Mouse (Mus musculus): Measurements from ENCODE around the gene Tln1. TPM values are rescaled to one million over a fixed set of nuclear protein-coding genes. Genes with fewer than 3 reads are reported as not detected.
"Not testable (repeated sequence)": the region's sequence is repeated elsewhere in the genome, so short reads cannot be mapped to it uniquely, and the experiment has no call there.

Tln1 gene
- total RNA-seq, 2 experiments from 2014 or later, result 47.8 to 197 TPM

DNA sequence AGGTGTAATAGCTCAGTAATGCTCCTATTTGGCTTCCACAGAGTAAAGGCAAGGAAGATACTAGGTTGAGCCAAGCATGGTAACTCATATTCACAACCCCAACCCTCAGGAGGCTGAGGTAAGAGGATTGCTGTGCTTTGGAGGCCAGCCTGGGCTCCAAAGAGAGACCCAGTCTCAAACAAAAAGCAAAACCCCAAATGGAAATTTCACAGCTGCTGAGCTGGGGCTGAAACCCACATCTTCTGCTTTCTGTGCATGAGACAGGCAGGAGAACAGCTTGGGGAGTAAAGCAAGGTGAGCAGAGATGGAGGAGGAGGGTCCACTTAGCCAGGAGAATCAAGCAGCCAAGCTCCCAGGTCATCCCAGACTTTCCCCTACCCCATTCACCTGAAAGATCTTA is 8.6 kb downstream of the Tln1 start:
- no peak for ATAC-seq (replicated peaks; ENCODE audit: low FRiP score, poor library complexity, severe bottlenecking)

DNA sequence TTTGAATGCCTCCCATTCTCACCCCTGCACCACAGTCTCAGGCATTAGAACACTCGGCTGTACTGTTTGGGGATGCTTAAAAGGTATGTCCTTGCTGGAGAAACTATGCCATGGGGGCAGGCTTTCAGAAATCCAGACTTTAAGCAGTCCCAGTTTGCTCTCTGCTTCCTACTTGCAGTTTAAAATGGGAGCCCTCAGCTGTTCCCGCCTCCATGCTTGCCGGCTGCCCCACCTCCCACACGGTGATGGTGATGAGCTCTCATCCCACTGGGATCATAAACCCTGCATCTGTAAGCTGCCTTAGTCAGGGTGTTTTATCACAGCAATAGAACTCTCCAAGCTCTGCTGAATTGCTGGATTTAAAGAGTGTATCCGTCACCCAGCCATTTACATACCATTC is 10.1 kb downstream of the Tln1 start:
- no peak for ATAC-seq (replicated peaks; ENCODE audit: low FRiP score, poor library complexity, severe bottlenecking)

DNA sequence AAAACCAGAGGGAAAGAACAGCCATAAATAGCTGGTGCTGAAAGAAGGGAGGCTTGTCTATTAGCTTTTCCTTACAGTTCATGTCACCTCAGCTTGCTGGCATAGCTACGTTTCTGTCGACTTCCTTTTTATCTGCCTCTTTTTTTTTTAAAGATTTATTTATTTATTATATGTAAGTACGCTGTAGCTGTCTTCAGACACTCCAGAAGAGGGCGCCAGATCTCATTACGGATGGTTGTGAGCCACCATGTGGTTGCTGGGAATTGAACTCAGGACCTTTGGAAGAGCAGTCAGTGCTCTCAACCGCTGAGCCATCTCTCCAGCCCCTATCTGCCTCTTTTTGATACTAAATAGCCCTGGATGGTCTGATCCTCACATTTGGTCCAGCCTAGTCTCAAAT is 10.6 kb downstream of the Tln1 start:
- not testable (repeated sequence) for ATAC-seq (replicated peaks; ENCODE audit: low FRiP score, poor library complexity, severe bottlenecking)

DNA sequence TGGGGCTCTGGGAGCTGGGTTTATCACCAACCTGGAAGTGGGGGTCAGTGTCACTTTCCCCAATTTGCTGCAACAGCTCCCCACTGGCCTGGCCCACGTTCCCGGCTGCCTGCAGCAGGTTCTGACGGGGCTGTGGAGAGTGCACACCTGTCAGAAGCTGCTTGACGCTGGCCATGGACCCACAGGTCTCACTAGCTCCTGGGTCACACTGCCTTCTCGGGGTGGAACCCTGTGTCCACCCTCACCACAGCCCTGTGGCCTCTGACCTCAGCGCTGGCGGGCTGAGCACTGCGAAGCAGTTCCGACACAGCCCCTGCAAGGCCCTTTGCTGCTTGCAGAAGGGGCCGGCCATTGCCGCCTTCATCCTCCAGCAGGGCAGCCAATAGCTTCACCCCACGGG is 13.4 kb downstream of the Tln1 start:
- ATAC-seq (replicated peaks; ENCODE audit: low FRiP score, poor library complexity, severe bottlenecking), result no peak

DNA sequence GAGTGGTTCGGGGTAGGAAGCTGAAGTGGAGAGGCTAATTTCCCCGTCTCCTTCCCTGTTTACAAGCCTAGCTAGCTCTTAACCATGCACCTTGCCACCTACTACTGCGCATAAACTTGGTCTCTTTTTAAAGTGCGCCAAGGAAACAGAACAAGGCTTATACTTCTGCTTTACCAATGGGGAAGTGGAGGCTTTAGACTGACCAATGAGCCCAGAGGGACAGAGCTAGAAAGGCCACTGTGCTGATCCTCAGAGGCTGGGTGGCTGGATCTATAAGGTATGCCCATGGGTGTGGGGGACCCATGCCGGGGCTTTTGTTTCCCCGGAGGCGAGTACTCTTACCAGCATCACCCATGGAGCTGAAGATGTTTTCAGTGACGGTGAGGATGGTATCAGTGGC is 15.3 kb downstream of the Tln1 start:
- ATAC-seq (replicated peaks; ENCODE audit: low FRiP score, poor library complexity, severe bottlenecking), result no peak

DNA sequence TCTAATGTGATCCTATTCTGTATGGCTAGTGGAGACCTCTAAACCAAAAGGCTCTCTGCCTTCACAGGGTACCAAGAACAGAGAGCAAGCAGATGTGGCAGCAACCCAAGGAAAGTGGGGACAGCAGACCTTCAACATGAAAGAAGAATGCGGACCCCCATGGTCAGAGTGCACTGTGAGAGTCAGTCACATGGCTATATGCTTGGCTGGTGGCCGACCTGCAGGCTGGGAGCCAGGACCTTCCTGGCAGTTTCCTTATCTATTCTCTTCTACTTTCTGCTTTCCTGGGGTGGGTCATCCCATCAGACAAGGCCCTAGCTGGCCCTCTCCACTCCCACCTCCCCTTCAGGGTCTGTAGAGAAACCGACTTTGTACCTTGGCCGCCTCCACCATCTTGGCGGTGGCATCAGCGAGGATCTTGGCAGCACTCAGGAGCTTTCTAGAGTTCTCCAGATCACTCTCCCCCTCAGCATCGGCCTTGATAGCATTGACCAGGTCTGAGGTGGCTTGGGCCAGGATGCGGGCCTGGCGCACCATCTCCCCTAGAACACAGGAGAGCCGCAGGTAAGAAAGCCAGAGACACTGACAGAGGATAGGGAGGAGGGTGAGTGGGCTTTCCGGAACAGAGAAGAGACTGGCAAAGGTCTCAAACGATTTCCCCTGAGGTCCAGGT is 16.0 kb downstream of the Tln1 start:
- ATAC-seq (replicated peaks; ENCODE audit: low FRiP score, poor library complexity, severe bottlenecking), result no peak

DNA sequence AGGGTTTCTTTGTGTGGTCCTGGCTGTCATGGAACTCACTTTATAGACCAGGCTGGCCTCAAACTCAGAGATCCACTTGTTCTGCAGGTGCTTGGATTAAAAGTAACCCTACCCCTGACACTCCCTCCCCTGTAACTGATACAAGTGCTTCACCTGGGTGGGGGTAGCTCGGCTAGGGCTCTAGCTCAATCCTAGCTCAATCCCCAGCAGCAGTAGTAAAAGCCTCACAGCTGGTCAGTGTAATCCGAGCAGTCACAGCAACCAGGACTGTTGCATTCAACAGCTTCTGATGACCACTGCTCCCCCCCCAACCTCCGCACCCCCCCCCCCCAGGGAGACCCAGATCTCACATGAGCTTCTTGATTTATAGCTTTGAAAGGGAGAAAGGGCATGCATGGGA is 20.4 kb downstream of the Tln1 start:
- no peak for ATAC-seq (replicated peaks; ENCODE audit: low FRiP score, poor library complexity, severe bottlenecking)

DNA sequence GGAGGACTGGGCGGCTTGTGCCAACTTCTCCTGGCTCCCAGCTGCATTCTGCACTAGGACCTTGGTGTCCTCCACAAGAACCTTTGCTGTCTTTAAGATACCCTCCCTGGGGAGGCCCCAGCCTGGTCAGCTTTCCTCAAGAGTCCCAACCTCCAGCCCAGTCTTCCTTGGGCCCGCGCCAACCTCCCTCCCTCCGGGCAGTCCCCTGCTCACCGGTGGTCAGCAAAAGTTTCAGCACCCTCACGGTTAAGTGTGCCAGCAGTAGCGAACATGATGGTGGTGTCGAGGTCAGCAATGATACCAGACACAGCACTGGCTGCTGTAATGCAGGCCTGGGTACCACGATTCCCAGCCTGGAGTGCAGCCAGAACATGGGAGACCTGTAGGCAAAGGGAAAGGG is 26.5 kb downstream of the Tln1 start:
- ATAC-seq (replicated peaks; ENCODE audit: low FRiP score, poor library complexity, severe bottlenecking), result no peak

DNA sequence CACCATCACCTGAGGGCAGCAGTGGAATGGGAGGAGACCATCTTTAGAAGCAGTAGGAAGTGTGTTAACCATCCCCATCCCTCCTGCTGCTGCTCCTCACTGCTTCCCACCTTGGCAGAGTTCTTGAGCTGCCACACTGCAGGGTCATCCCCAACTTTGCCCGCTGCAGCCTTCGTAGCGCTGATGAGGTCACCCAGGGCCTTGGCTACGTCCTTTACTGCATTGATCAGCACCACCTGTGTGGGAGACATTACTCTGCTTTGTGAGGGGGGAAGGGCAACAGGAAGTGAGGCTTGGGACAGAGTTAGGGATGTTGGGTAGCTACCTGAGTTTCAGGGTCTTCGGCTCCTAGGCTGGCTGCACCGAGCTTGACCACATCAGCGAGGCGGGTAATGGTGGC is 26.9 kb downstream of the Tln1 start:
- ATAC-seq (replicated peaks; ENCODE audit: low FRiP score, poor library complexity, severe bottlenecking), result no peak

DNA sequence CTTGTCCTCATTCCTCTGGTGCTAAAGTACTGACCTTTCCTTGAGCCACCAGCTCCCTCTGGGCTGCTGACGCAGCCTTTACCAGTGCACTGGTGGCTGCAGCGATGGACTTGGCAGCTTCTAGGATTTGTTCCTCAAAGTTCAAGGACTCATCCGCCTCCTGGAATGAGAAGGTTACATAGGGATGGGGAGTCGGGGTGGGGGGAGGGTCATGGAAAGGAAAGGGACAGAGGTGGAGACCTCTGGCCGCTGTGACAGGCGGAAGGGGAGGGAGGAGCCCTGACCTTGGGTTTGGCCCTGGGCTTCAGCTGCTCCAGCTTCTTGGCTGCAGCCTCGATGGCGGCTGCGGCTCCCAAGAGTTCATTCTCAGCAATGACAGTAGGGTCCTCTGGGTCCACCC is 29.2 kb downstream of the Tln1 start:
- ATAC-seq (replicated peaks; ENCODE audit: low FRiP score, poor library complexity, severe bottlenecking), result no peak

DNA sequence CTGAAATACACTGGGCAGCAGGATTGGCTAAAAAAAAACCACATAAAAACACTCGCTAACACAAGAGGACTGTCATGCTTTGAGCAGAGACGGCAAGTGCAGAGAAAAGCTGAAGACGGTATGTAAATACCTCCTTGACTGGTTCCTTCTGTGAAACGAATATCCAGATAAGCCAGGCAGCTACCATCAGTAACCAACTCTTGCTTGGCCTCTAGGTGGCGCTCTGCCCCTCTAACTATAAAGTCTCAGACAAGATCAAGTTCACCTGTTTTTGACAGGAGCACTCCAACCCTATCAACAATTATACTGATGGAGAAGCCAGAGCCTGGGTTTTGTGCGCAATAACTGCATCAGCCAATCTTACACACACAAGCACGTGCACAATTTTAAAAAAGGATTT is 31.9 kb downstream of the Tln1 start:
- ATAC-seq (replicated peaks; ENCODE audit: low FRiP score, poor library complexity, severe bottlenecking), result peak; percentile 75

DNA sequence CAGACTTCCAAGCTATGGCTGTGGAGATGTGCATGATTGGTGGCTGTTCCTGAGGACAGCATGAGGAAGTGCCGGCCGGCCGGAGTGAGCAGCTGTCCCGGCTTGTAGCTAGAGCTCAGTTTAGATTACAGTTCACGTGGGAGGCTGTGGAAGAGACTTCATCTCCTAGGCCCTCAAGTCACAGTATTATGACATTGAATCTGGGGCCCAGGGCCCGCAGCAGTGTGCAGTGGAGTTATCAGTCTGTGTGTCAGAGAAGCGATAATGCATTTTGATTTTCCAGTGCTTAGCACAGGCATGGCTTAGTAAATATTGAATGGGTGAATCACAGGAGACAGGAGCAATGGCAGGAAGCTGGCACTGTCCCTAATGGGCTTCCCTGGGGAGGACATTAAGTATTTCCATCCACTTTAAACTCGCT is 32.4 kb downstream of the Tln1 start:
- no peak for ATAC-seq (replicated peaks; ENCODE audit: low FRiP score, poor library complexity, severe bottlenecking)

DNA sequence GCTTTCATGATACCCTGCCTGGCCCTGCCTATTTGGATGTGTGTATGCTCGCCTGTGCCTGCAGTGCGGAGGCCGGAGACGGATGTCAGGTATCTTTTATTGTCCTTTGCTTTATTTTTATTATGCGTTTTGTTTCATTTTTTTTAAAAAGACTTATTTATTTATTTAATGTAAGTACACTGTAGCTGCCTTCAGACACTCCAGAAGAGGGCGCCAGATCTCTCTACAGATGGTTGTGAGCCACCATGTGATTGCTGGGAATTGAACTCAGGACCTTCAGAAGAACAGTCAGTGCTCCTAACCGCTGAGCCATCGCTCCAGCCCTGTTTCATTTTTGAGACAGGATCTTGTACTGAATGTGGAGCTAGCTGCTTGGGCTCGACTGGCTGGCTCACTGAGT is 34.0 kb downstream of the Tln1 start:
- no peak for ATAC-seq (replicated peaks; ENCODE audit: low FRiP score, poor library complexity, severe bottlenecking)

DNA sequence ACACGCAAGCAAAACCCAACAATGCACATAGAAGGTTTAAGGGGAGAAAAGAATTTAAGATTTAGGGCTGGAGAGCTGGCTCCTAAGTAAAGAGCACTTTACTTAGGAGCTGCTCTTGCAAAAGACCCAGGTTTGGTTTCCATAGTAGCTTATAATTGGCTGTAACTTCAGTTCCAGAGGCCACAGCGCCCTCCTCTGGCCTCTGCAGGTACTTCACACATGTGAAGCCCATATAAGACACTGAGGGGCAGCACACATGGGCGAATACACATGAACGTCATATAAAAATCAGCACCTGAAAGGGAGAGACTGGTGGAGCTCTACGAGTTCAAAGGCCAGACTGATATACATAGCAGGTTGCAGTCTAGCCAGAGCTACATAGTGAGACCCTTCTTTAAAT is 34.6 kb downstream of the Tln1 start:
- ATAC-seq (replicated peaks; ENCODE audit: low FRiP score, poor library complexity, severe bottlenecking), result no peak

DNA sequence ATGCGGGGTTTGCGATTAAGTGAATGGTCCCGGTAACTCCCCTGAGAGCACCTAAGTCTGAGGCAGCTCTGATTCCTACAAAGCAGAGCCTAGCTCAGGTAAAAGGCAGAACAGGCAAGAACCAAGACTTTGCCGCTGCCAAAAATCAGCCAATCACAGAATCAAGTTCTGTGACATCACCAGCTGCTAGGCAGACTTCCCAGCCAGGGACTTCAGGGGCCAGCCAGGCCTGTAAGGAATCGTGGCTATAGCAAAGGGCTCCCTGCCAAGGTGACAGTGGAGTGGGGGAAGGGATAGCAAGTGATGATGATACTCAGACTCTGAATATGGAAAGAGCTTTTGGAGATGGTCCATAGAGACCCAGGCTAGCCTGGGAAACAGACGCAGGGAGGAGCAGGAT is 42.5 kb downstream of the Tln1 start:
- peak; percentile 50; the same call in 1 of the 2 replicates for ATAC-seq (replicated peaks; ENCODE audit: low FRiP score, poor library complexity, severe bottlenecking)

DNA sequence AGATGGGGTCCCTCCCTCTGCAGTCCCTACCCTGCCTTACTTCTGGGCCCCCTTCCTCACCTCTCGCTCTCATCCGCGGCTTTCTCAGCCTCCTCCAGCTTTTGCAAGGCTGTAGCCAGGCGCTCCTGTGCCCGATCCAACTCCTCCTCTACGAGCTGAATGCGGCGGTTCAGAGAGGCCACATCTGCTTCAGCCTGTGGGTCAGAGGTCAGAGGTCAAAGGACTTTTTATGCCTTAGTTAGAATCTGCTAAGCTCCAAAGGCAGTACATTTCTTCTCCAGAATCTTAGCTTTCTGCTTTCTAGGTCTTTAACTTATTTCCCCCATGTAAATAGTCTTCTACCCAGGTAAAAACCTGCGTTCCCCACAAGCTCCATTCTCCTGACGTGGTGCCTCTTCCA is 42.9 kb downstream of the Tln1 start:
- no peak for ATAC-seq (replicated peaks; ENCODE audit: low FRiP score, poor library complexity, severe bottlenecking)

DNA sequence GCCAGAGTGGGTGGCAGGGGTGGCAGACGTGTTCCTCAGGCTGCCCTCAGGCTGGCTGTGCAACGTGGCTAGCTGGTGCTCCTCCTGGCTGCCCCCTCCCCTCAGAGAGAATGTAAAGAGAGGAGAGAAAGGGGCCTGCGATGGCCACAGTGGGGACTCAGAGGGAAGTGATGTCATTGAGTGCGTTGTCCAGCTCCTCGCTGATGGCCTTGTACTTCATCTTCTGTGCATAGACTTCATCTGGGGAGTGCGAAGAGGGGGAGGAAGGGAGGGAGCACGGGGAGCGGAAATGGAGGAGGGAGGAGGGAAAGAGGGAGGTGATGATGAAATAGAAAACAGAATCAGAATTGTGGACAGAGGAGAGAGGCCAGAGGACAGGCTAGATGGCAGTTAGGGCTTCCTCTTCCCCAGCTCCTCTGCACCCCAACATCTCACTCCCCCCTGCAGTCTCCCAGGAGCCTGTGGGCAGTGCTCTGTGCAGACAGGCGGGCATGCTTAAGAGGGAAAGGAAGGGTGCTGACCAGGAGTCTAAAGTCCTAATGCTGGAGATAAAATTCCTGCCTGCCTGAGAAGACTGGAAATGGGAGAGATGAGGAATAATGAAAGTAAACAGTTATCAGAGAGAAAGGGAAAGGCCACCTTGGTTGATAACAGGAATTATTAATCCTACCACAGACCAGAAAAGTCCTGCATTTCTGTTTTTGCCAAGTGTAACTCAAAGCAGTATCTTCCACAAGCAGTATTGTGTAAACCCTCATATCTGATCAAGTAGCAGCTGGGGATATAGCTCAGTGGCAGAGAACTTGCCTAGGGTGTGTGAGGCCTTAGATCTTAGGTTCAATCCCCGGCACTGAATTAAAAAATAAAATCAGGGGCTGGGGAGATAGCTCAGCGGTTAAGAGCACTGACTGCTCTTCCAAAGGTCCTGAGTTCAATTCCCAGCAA is 46.5 kb downstream of the Tln1 start:
- no peak for ATAC-seq (replicated peaks; ENCODE audit: low FRiP score, poor library complexity, severe bottlenecking)

DNA sequence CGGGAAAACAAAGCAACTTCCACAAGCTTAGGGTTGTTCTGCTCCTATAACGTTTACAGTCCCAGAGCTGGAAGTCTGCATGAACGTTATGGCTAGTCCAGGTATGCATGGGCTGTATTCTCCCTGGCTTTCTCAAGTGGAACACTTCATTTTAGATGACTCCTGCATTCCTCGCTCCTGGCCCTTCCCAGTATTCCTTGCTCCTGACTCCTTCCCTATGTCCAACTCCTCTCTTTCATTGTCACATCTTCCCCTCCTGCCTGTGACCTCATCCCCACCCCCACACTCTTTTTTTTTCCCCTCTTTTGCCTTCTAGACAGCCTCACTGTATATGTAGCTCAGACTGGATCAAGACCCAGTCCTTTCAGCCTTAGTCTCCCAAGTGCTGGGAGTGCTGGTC is 48.7 kb downstream of the Tln1 start:
- no peak for ATAC-seq (replicated peaks; ENCODE audit: low FRiP score, poor library complexity, severe bottlenecking)

DNA sequence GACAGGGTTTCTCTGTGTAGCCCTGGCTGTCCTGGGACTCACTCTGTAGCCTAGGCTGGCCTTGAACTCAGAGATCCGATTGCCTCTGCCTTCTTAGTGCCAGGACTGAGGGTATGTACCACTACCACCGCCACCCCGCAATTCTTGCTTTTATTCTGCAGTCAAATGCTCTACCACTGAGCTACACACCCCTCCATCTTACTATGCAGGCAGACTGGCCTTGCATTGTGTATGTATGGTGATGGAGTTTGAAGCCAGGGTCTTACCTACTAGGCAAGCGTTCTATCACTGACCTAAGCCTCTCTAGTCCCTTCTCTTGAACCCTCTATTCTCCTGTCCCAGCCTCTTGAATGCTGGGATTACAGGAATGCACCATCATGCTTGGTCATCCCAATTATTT is 49.2 kb downstream of the Tln1 start:
- no peak for ATAC-seq (replicated peaks; ENCODE audit: low FRiP score, poor library complexity, severe bottlenecking)

DNA sequence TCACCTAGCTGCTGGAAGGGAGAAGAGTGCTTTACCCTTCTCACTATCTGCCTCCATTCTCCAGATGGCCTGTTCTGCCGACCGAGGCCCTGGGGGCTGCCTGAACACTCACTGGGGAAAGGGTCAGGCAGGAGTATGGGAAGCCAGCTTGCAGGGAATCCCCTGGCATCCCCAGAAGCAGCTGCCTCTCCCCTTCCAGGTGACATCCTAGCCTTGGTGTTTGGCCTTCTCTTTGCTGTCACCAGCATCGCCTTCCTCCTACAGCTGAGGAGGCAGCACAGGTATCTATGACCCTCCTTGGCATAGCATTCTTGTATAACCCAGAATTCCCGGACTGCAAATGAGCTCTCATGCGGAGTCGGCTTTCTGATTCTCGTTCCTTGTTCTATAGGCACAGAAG is 49.8 kb downstream of the Tln1 start:
- ATAC-seq (replicated peaks; ENCODE audit: low FRiP score, poor library complexity, severe bottlenecking), result no peak

DNA sequence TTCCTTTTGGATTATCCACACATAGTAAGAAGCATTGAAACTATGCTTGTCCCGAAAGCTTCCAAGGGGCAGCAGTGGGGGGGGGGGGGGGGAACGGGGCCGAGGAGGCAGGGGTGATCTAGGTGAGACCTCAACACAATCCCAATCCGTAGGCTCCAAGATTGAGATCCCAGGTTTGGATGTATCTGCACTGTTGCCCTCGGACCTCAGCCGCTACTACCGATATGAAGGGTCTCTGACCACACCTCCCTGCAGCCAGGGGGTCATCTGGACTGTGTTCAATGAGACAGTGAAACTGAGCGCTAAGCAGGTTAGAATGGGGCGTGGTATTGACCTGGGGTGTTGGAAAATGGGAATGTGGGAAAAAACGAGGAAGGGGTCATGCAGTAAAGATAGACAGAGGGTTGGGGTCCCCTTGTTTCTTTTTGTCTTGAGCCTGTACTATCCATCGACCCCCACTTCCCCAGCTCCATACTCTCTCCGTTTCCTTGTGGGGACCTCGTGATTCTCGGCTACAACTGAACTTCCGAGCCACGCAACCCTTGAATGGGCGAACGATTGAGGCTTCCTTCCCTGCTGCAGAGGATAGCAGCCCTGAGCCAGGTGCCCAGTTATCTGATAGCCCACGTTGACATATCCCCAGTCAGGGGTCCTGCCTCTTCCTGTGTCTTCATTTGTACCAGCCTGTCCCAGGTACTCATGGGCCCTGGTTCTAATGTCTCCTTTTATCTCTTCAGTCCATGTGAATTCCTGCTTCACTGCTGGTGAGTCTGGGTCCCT is 50.6 kb downstream of the Tln1 start:
- no peak for ATAC-seq (replicated peaks; ENCODE audit: low FRiP score, poor library complexity, severe bottlenecking)
